Mouse (Mus musculus) T-helper 17 cell (primary cell): ENCODE measurements at regions not wholly inside any gene's neighbourhood (a gene's known extent, or its start where the extent isn't known, plus 50 kb on each side); places are given as distances from the start of the nearest gene placed in this dataset.
"Not testable (repeated sequence)": the region's sequence is repeated elsewhere in the genome, so short reads cannot be mapped to it uniquely, and the experiment has no call there.

ENCODE experiments used
- in situ Hi-C, 2 experiments: fragments of 300-600 bp; cut with MboI, MseI; formaldehyde crosslinking; loops; 1 replicate in 1 of 2; 2 replicates in 1 of 2; pipeline ENCODE4 v1.15.1; 2025; ENCODE audit warnings: high pct_unique_total_duplicates in 2 of 2

DNA sequence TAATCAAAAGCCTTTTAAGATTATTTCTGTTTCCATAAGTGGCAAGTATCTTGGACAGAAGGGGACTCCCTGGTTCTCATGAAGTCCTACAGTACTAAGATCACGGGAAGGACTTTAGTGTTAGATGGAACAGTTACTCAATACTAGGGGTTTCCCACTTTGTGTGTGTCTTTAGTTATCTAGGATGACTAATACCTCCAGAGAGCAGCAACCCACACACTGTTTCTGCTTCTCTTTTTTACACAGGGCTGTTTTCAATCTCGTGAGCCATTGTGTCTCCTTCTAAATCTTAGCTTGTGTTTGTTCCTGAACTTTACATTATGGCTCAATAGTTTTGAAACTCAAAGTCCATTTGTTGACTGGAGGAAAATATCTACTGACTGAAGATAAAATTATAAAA lies 496.5 kb upstream of the Impg1 start:
- in situ Hi-C loops: no loop called here

DNA sequence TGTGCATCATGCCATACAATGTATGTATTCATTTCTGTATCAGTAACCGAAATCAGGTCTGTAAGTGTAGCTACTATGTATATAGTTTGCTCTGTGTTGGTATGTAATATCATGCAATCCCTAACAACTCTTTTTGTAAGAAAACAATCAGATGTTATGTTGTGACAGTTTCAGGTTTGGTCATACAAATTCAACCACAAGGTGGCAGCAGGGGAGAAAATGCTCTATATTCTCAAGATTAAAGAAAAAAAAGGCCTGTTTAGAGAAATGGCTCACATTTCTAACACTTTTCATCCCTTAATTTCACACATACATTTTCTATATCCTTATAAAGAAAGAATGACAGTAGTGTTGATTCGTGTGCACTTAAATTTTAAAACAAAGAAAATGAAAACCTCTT lies 477.7 kb upstream of the Impg1 start:
- in situ Hi-C loops: no loop called here

DNA sequence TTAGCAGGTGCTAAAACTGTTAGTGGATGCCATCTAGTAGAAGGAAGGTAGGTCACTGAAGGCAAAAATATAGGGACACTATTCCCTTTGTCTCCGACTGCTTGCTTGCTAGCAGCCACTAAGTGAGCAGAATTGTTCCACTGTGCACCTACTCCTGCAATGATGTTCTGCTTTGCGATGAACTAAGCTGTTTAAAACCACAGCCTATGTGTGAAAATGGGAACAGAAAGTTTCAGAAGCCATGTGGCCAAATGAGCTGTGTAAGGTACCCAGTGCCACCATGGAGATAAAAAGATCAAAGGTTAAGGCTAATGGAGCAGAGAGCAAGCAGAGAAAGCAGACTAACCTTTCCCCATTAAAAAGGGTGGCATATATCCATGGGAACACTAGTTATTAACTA lies 476.1 kb upstream of the Impg1 start:
- in situ Hi-C loops: no loop called here

DNA sequence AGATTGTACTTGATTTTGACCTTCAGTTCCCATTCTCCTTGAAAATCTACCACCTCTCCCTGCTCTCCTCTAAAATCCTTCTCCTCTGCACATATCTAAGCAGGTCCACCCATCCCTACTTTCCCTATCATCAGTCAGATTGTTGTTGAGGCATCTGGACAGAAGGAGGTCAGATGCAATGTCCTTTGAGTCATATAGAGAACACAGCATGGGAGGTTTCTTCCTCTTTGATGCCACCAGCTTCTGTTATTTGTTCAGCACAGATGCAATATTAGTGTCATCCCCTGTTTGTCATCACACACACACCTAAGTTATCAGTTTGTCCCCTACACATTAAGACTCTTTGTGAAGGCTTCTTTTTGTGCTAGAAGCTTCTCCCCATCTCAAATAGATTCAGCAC lies 473.0 kb upstream of the Impg1 start:
- in situ Hi-C loops: no loop called here

DNA sequence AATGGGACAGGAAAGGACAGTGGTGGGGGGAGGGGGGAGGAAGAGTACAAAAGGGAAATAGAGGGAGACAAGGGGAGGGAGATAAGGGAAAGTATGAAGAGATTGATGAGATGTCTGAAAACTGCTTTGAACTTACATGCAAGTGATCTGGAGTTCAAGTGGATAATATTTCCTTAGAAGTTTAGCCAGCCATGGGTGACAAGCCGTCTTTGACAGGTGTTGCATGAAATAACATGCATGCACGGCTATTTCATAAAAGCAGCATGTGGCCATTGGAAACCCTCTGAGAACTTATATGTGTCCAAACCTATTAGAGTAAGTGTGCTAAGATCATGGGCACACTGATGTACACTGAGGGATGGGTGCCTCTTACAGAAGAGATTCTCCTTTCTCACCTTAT lies 465.3 kb upstream of the Impg1 start:
- in situ Hi-C loops: no loop called here

DNA sequence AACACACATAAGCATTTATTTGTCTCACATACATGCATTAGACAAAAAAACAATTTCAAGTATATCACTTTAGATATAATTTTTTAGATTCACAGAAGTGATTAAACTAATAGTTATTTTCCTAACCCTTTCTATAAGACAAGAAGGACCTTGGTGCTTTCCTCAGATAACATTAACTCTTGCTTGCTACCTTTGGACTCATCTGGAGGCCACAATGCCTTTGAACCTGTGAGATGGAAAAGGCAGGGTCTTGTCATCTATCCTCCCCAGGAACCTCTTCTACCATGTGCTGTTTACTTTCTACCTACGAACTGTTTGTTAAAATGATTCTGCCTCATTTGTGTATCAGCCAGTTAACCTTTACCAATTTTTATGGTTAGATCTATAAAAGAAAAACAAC lies 455.0 kb upstream of the Impg1 start:
- in situ Hi-C loops: no loop called here

DNA sequence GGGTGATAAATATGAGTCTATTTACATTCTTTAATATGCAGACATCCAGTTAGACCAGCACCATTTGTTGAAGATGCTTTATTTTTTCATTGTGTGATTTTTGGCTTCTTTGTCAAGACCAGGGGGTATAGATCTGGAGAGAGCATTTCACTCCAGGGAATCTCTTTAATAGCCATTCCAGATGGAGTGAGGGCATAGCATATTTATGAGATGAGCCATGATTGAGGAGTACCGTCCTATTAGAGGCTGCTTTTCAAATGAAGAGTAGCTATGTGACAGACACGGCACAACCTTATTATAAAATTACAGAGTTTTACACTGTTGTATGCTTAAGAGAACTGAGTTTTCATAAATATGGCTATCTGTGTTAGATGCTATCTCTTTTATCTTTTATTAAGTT lies 448.6 kb upstream of the Impg1 start:
- in situ Hi-C loops: no loop called here

DNA sequence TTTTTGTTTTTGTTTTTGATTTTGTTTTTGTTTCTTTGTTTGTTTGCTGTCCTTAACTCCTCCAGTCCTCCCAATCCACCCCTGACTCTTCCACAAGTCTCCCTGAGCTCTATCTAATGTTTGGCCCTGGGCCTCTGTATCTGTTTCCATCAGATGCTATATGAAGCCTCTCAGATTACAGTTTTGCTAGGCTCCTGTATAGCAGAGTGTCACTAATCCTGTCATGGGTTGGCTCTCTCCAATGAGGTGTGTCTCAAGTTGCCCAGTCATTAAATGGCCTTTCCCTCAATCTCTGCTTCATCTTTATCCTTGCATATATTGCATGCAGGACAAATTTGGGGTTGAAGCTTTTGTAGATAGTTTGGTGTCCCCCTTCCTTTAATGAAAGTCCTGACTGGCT lies 446.9 kb upstream of the Impg1 start:
- in situ Hi-C loops: no loop called here

DNA sequence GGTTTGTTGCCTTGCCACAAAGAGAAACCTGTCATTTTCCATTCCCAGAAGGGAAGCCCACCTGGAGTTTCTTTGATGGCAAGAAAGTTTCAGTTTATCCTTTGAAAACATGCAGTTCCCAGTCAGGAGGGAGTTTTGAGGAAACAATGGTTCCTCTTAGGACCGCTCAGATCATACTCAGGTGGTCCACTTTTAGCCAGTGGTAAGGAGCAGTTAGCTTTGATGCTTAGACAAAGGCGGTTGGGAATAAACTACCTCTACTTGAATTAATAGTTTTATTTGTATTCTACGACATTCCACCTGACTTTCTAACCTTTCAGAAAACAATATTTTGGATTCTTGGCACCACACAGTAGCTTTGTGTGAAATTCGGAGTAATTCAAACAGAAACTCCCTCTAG lies 401.5 kb upstream of the Impg1 start:
- in situ Hi-C loops: no loop called here

DNA sequence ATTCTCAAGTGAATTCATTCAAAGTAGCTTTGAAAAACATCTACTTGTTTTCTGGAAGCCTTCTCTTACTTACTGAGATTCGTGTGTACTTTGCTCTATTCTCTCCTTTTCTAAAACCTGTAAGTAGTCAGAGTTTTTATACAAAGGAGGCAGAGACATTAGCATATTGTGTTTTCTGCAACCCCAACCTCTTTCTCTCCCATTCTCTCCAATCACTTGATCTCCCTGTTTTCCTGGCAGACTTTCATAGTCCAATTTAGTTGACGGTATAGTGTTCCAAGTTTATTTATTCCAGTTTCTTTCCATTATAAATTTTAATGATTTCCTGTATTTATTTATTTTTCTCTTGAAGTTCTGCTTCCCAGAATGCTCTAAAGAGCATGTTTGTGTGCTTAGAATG lies 393.7 kb upstream of the Impg1 start:
- in situ Hi-C loops: no loop called here

DNA sequence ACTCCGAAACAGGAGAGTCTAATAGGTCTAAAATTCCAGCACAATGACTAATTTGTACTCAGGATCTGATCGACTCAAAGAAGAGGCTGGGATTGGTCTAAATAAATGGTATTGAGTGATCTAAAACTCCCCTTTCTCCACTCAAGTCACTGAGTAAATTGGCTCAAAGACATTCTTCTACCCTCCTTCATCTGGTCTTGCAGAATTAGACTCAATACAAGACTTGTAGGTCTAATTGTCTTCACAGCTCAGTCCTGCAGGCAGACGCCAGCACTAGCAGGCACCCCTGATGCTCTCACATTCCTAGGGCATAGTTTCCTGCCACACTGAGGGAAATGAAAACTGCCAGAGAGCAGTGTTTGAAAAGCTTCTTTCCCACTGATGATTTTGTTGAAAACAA lies 382.9 kb upstream of the Impg1 start:
- in situ Hi-C loops: loop anchor here in 1 of 2 experiments (25.0 kb wide), 1 partner anchor 2011 kb away; no protein-coding TSS in a partner anchor

DNA sequence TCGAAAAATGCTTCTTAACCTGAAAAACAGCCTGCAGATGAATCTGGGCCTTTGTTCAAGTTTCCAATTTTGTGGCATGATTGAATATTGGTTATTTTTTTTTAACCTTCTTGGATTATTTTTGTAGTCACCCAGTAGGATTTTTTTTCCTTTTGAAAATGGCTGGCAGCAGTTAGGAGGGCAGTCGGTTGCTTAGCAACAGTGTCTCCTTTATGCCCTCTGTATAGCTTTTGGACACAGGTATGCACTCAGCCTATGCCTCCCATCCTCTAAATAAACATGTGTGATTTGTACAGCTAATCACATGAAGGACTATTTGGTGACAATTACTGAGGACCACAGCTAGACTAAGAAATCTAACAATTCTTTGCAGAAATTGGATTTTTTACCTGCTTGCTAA lies 367.5 kb upstream of the Impg1 start:
- in situ Hi-C loops: loop anchor here in 1 of 2 experiments (25.0 kb wide), 1 partner anchor 1996 kb away; no protein-coding TSS in a partner anchor

DNA sequence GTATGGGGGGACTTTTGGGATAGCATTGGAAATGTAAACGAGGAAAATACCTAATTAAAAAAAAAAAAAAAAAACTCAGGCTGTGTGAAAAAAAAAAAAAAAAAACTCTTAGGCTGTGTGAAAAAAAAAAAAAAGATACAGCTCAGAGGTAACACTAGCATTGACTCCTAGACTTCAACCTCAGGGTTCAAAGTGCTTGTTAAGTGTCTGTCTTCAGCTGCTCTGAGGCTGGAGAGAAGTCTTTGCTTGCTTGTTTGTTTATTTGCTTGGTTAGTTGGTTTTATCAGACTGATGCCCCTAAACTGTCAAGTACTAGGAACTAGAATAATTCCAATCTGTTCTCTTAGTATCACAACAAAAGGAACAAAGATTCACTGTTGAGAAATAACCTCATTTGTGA lies 360.1 kb upstream of the Impg1 start:
- in situ Hi-C loops: loop anchor here in 1 of 2 experiments (25.0 kb wide), 1 partner anchor 1988 kb away; no protein-coding TSS in a partner anchor

DNA sequence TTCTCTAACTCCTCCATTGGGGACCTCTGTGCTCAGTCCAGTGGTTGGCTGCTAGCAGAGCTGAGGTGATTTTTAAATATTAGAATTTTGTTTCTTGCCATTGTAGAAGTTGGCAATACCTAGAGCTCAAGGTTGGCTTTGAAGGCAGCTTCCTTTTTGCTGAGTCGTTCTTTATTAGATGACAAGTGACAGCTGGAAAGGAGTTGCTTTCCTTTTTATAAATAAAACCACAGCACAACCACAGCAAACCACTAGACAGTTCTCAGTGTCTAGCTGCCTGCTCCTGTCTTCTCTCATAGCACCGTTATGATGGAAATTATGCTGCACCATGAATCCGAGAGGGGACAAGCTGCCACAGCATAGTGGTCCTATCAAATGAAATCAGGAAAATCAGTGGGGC lies 354.8 kb upstream of the Impg1 start:
- in situ Hi-C loops: no loop called here

DNA sequence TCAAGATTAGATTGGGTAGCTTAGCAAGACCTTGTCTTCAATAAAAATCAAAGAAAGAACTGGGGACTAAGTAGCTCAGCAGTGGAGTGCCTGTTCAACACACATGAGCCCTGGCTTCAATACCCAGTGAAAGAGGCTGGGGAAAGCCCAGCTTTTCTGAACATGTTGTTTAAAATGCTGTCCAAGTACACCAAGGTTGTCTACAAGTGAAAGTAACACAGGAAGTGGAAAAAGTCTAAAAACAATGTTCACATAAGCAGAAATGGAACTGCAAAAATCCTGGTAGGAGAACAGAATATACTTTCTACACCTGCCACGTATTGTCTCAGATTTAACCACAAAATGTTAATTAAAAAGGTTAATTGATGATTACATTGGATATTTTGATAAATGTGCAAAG lies 353.8 kb upstream of the Impg1 start:
- in situ Hi-C loops: no loop called here

DNA sequence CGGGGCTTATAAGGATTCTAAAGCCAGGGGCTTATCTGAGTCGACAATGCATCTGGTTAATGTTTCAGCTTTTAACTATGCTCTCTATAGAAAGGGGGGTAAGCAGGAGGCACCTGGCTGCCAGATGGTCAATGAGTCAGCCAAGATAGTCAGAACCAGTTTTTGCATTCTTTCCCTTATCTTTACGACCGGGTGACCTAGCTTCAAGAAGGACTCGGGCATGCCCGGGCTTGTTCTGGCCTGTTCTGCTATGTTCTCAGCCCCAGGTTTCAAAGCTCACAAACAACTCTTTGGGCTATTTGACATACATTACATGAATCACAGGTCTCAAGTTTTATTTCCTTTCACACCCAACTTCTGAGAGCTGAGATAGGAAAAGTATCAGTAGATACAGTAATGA lies 348.6 kb upstream of the Impg1 start:
- in situ Hi-C loops: not testable (repeated sequence)

DNA sequence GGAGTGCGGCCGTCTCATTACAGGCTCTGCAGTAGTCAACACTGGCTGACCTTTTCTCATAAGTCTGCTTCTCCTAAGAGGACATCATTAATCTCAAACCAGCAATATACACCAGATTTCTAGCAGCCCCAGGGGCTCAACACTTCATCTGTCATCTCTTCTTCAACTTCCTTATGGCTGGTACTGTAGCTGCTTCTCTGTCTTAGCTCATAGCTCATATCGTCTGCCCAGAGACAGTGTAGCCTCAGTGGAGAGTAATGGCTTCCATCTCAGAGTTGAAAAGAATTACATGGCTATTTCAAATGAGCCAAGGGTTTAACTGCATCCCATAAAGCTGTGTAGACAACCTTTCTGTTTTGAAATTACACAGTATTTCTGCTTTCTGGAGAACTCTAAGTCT lies 326.2 kb upstream of the Impg1 start:
- in situ Hi-C loops: no loop called here

DNA sequence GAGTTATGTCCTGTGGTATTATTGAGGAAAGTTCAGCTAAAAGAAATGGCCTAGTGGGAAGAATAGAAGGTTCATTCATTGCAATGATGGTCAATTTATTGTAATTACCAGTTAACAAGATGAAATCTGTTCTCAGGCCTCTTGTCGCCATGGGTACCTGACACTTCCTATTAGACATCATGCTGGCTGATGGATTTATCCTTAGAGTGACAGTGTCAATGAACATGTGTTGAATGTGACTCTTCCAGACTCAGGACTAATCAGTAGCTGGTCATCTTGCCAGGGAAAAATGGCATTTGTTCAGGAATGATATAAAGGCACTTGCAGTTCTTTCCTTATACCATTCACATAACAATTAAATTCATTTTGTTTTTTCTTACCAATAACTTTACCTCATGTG lies 309.3 kb upstream of the Impg1 start:
- in situ Hi-C loops: loop anchor here in 1 of 2 experiments (5.0 kb wide), 1 partner anchor 748 kb away; no protein-coding TSS in a partner anchor

DNA sequence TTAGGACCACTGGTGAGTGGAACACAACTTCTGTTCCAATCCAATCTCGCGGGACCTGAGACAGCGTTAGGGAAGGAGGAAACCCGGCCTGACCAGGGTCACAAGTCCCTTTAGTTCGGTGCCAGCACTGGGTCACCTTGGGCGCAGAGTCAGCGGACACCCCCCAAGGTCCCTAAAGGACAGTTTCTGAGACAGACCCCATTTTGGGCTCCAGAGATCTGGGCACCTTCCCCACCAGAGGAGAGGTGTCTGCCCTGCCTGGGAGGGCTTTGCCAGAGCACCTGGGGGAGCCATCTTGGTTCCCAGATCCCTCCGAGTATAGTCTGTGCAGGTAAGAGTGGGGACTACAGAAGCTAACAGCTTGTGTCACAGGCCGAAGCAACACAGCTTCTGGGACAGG lies 270.5 kb upstream of the Impg1 start:
- in situ Hi-C loops: not testable (repeated sequence)

DNA sequence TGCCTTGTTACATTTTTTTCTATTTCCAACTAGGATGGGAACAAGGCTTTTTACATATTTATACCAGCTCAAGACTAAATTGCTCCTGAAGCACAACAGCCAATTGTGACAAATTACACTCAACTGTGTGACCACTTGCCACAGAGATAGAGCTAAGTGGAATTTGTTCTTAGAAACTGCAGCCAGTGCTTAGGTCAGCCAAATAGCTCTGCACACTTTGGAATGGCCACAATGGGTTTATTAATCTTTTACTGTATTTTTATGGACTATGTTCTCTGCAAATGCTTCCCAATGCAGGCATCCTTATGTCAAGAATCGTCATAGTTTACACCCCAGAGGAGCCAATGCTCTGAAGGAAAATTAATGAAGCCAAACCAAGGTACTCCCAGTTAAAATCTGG lies 267.7 kb upstream of the Impg1 start:
- in situ Hi-C loops: no loop called here

DNA sequence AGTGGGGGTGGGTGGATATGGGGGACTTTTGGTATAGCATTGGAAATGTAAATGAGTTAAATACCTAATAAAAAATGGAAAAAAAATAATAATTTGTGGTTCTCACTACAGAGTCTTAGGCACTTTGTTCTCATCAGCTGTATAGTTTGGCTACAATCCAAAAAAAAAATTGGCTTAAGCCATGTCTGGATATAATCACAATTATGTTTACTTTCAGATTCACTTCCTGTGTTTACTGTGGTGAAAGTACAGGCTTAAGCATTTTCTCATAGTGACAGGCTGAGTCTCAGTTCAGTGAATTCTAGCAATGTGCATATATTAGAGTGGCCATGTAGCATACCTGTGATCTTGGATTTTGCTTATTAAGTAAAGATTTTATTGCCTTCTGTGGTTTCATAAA lies 258.4 kb upstream of the Impg1 start:
- in situ Hi-C loops: no loop called here

DNA sequence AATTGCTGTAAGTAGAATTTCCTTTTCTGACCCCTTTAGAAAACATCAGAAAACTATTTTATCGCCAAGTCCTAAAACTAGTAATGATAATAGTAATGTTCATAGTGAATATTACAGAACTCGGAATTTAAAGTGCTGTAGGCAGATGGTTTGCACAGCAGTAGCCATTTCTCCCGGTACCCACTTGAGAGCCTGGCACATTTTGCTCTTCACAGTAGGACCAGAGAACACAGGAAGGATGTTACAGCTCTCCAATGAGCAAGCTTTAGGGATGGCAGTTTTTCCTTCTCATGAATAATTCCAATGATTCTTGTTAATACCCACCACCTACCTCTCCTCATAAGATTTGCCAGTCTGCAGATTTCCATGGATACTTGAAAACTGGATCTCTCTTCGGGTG lies 253.2 kb upstream of the Impg1 start:
- in situ Hi-C loops: no loop called here

DNA sequence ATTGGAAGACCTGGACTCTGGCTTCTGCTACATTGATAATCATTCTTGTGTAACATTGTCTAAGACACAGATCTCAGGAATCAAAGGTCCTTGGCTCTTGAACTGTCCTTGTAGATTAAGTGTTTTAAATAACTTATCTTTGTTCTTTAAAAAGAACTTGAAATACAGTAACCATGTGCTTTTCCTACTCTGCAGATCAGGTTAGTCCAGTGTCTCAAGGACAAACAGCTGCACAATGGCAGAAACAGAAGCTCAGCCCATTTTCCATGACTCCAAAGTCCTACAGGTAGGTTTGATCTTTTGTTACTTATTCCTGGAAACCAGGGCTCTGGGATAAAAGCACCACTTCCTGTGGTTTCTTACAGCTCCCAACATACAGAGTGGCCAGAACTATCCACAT lies 244.5 kb upstream of the Impg1 start:
- in situ Hi-C loops: no loop called here

DNA sequence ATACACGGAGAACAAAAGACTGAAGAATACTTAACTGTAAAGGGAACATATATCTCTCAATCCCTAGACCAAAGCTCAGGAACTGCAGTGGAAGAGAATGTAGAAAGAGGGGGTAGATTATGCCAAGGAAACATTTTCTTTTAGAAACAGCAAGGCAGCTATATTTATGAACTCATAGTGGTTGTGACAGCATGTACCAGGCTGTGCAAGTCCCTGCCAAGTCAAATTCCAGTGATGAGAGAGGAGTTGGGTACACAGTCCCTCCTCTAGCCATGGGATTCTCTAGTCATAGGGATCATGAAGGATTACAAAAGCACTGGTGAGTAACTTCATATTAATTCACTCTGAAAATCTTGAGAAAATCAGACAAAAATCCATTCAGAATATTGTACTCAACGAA lies 240.0 kb upstream of the Impg1 start:
- in situ Hi-C loops: no loop called here

DNA sequence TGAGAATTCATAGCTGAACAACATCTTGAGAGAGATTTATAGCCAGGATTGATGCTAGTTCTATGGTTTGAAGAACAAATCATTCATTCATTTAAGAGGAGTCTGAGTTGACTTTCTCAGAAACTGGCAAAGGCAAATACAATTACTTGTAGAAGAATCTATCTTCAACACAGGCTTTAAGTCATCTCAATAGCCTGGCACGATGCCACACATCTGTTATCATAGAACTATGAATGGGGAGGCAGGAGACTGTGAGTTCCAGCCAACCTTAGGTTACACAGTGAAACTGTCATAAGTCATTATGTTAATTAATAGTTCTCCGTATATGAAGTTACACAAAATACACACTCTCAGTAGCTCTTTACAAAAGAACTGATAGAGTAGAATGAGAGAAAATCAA lies 231.9 kb upstream of the Impg1 start:
- in situ Hi-C loops: no loop called here
